ENCODE assay signal across 8 mouse cellular contexts in genomic region chr9:46013009-46013586, GRCm38 (mm10). TPM values are rescaled to one million over a fixed set of nuclear protein-coding genes. Genes with fewer than 3 reads are reported as not detected.
DNase-seq lines count a peak whose midpoint lies in the region; ATAC-seq and TF ChIP-seq lines count a peak whose summit lies in the region.

No protein-coding gene starts in this region.

- under 1% methylated on average over 46 of the region's 46 CpGs for WGBS in heart, embryonic 10.5 days
- WGBS in kidney, embryonic 15.5 days = under 1% methylated on average over 41 of the region's 46 CpGs

- no peak for TF ChIP-seq CTCF in E14TG2a.4 (conservative IDR thresholded peaks at IDR 0.05; ENCODE audit: low read length)

- peak; percentile 82 for DNase-seq in cerebellum, adult 9-11 months
- peak; percentile 84 for DNase-seq in heart, embryonic 10.5 days (ENCODE audit: low spot score)
- peak; percentile 39 for DNase-seq in lung, postnatal 36 days
- DNase-seq in spleen, postnatal 4 days (ENCODE audit: low spot score in 2 of 2) = peak; percentile 25 to 80

- peaks cover 55% of the 10 kb centered on the region for H3K4me1 ChIP-seq in erythroblast, embryonic 14.5 days (ENCODE audit: control insufficient read depth)
- peaks cover 81% of the 10 kb centered on the region for H3K4me1 ChIP-seq in E14TG2a.4 (replicated peaks; ENCODE audit: low read depth, low read length)
- H3K4me1 ChIP-seq in heart, embryonic 10.5 days = peaks cover 48% of the 10 kb centered on the region
- H3K4me1 ChIP-seq in kidney, embryonic 15.5 days = peaks cover 47% of the 10 kb centered on the region

- H3K9me3 ChIP-seq in erythroblast, embryonic 14.5 days (ENCODE audit: control insufficient read depth, low read length) = no peaks in the 10 kb centered on the region
- no peaks in the 10 kb centered on the region for H3K9me3 ChIP-seq in E14TG2a.4 (ENCODE audit: low read length)
- H3K9me3 ChIP-seq in heart, embryonic 10.5 days = no peaks in the 10 kb centered on the region
- H3K9me3 ChIP-seq in kidney, embryonic 15.5 days (replicated peaks) = no peaks in the 10 kb centered on the region

- peak overlapping the region; percentile 92 for H3K4me3 ChIP-seq in erythroblast, embryonic 14.5 days (replicated peaks)
- H3K4me3 ChIP-seq in E14TG2a.4 (replicated peaks; ENCODE audit: low read length) = peak overlapping the region; percentile 97
- H3K4me3 ChIP-seq in heart, embryonic 10.5 days = peak overlapping the region; percentile 99
- peak overlapping the region; percentile 96 for H3K4me3 ChIP-seq in kidney, embryonic 15.5 days (replicated peaks)

- H3K27me3 ChIP-seq in erythroblast, embryonic 14.5 days (ENCODE audit: control insufficient read depth) = no peaks in the 10 kb centered on the region
- H3K27me3 ChIP-seq in E14TG2a.4 (ENCODE audit: insufficient read depth, low read length) = no peaks in the 10 kb centered on the region
- H3K27me3 ChIP-seq in heart, embryonic 10.5 days (ENCODE audit: insufficient read depth, poor library complexity, severe bottlenecking) = no peaks in the 10 kb centered on the region
- no peaks in the 10 kb centered on the region for H3K27me3 ChIP-seq in kidney, embryonic 15.5 days

- H3K9ac ChIP-seq in kidney, embryonic 15.5 days = peak overlapping the region; percentile 98

- ATAC-seq in erythroblast, adult 5-6 weeks (replicated peaks; ENCODE audit: low FRiP score, poor library complexity, severe bottlenecking) = no peak
- peak; percentile 75 for ATAC-seq in kidney, embryonic 15.5 days (replicated peaks; ENCODE audit: low FRiP score)

- H3K36me3 ChIP-seq in erythroblast, embryonic 14.5 days (ENCODE audit: control insufficient read depth) = peaks cover under 1% of the 10 kb centered on the region
- peaks cover 2% of the 10 kb centered on the region for H3K36me3 ChIP-seq in E14TG2a.4 (ENCODE audit: insufficient read depth, low read length)
- H3K36me3 ChIP-seq in heart, embryonic 10.5 days = no peaks in the 10 kb centered on the region
- no peaks in the 10 kb centered on the region for H3K36me3 ChIP-seq in kidney, embryonic 15.5 days

- H3K4me2 ChIP-seq in kidney, embryonic 15.5 days = peak overlapping the region; percentile 76

- peak overlapping the region; percentile 99 for H3K27ac ChIP-seq in heart, embryonic 10.5 days
- peak overlapping the region; percentile 96 for H3K27ac ChIP-seq in kidney, embryonic 15.5 days

RNA-seq across cellular contexts. Expression of gene Sik3, which starts 0.5 kb away (rescaled TPM):
- 0.13 and 0.25 TPM in 2 replicates for polyA plus RNA-seq in erythroblast, embryonic 14.5 days (2012)
- total RNA-seq in erythroblast, adult 5-6 weeks (2015; ENCODE audit: low replicate concordance) = 7.9 and 9.4 TPM in 2 replicates
- 2.5 and 4.5 TPM in 2 replicates for total RNA-seq in erythroblast, adult 5-6 weeks (2017; ENCODE audit: low replicate concordance)
- 6.4 and 8.0 TPM in 2 replicates for polyA plus RNA-seq in heart, embryonic 10.5 days (2016; fragmentation: Nextera tagmentation; extraction: Ambion mirVana)
- 9.9 and 10.2 TPM in 2 replicates for polyA plus RNA-seq in kidney, embryonic 15.5 days (2015; fragmentation: Nextera tagmentation; extraction: Ambion mirVana)

RNA-seq across cellular contexts. Expression of gene Pafah1b2, which starts 0.6 kb away (rescaled TPM):
- polyA plus RNA-seq in erythroblast, embryonic 14.5 days (2012) = 8.5 and 11.0 TPM in 2 replicates
- total RNA-seq in erythroblast, adult 5-6 weeks (2015; ENCODE audit: low replicate concordance) = 9.4 and 14.2 TPM in 2 replicates
- 25.8 and 35.8 TPM in 2 replicates for total RNA-seq in erythroblast, adult 5-6 weeks (2017; ENCODE audit: low replicate concordance)
- polyA plus RNA-seq in heart, embryonic 10.5 days (2016; fragmentation: Nextera tagmentation; extraction: Ambion mirVana) = 183 and 212 TPM in 2 replicates
- 162 and 170 TPM in 2 replicates for polyA plus RNA-seq in kidney, embryonic 15.5 days (2015; fragmentation: Nextera tagmentation; extraction: Ambion mirVana)

RNA-seq across cellular contexts. Expression of gene Sidt2, which starts 58.0 kb away (rescaled TPM):
- 2.4 and 2.6 TPM in 2 replicates for polyA plus RNA-seq in erythroblast, embryonic 14.5 days (2012)
- total RNA-seq in erythroblast, adult 5-6 weeks (2015; ENCODE audit: low replicate concordance) = 57.8 and 62.9 TPM in 2 replicates
- 111 and 174 TPM in 2 replicates for total RNA-seq in erythroblast, adult 5-6 weeks (2017; ENCODE audit: low replicate concordance)
- 37.0 and 37.2 TPM in 2 replicates for polyA plus RNA-seq in heart, embryonic 10.5 days (2016; fragmentation: Nextera tagmentation; extraction: Ambion mirVana)
- polyA plus RNA-seq in kidney, embryonic 15.5 days (2015; fragmentation: Nextera tagmentation; extraction: Ambion mirVana) = 37.3 and 39.3 TPM in 2 replicates

Comparison
In these comparisons a context has a peak if more than half of its experiments do, and no peak if none do; other contexts are left out.
1. RNA of gene Pafah1b2, which starts 0.6 kb away (polyA plus RNA-seq): 183 to 212 TPM in heart, embryonic 10.5 days and 162 to 170 TPM in kidney, embryonic 15.5 days; 8.5 to 11.0 TPM in erythroblast, embryonic 14.5 days; every median in the first group is over 10 times any median in the second.
2. RNA of gene Sidt2, which starts 58.0 kb away (polyA plus RNA-seq): 37.3 to 39.3 TPM in kidney, embryonic 15.5 days and 37.0 to 37.2 TPM in heart, embryonic 10.5 days; 2.4 to 2.6 TPM in erythroblast, embryonic 14.5 days; every median in the first group is over 10 times any median in the second.
3. Peak in every context shown above with its lines, with median percentiles within 50 percentile points of each other: H3K4me3 ChIP-seq and DNase-seq.